Mouse (Mus musculus) heart, postnatal 0 days (tissue): Measurements from ENCODE around the gene Ptprm. TPM values are rescaled to one million over a fixed set of nuclear protein-coding genes. Genes with fewer than 3 reads are reported as not detected.

Experiments
- ATAC-seq: fragments of 200-750 bp; cut with Nextera tagmentation; 2 replicates; pipeline ENCODE4 v1.8.0; 2017; ENCODE audit warnings: low read depth, moderate number of reproducible peaks, moderate library complexity; ENCODE audit not compliant: insufficient read depth
- DNase-seq: peaks from one replicate; pipeline ENCODE4 v3.0.0-alpha.2; 2016; ENCODE audit warnings: low spot score
- H3K27ac ChIP-seq: fragments of 300-500 bp; sonication (generic); 2 replicates; pipeline ENCODE4 v1.5.1; 2014; ENCODE audit warnings: low read depth, mild to moderate bottlenecking
- H3K27me3 ChIP-seq: fragments of 300-500 bp; sonication (generic); 2 replicates; pipeline ENCODE4 v1.6.1; 2014; ENCODE audit warnings: low read length, mixed read lengths; ENCODE audit not compliant: control insufficient read depth, insufficient read depth
- H3K36me3 ChIP-seq: fragments of 300-500 bp; sonication (generic); replicated peaks from 2 replicates; pipeline ENCODE4 v1.6.1; 2014; ENCODE audit warnings: low read length, mixed read lengths; ENCODE audit not compliant: control insufficient read depth, insufficient read depth
- H3K4me1 ChIP-seq: fragments of 300-500 bp; sonication (generic); 2 replicates; pipeline ENCODE4 v1.6.1; 2014; ENCODE audit warnings: antibody characterized with exemption; ENCODE audit not compliant: control insufficient read depth, insufficient read depth
- H3K4me2 ChIP-seq: fragments of 300-500 bp; sonication (generic); 2 replicates; pipeline ENCODE4 v1.6.1; 2014; ENCODE audit warnings: low read depth, mild to moderate bottlenecking, low read length, moderate library complexity
- H3K4me3 ChIP-seq: fragments of 300-500 bp; sonication (generic); 2 replicates; pipeline ENCODE4 v1.5.1; 2014; ENCODE audit warnings: low read depth, low read length
- H3K9ac ChIP-seq: fragments of 300-500 bp; sonication (generic); replicated peaks from 2 replicates; pipeline ENCODE4 v1.6.1; 2014; ENCODE audit warnings: low read depth, low read length, mixed read lengths
- H3K9me3 ChIP-seq: fragments of 300-500 bp; sonication (generic); replicated peaks from 2 replicates; pipeline ENCODE4 v1.6.1; 2016; ENCODE audit warnings: low read length; ENCODE audit not compliant: control insufficient read depth
- CTCF ChIP-seq: IDR thresholded peaks from 2 replicates; pipeline ENCODE4 v1.5.1; 2016; ENCODE audit warnings: antibody characterized with exemption, control low read depth, low read depth
- EP300 ChIP-seq: IDR thresholded peaks from 2 replicates; pipeline ENCODE4 v1.6.1; 2016; ENCODE audit warnings: antibody characterized with exemption, low read depth
- WGBS: fragments of 180-500 bp; shearing (Covaris S2); extraction: QIAGEN DNeasy Blood & Tissue Kit; methylation state at CpG from one replicate; pipeline ENCODE4 v1.1.7; 2014; 5-methylcytosine and 5-hydroxymethylcytosine counted together
- polyA plus RNA-seq: library from polyadenylated mRNA; unstranded; fragments of >200 nt; fragmentation: Nextera tagmentation; extraction: Ambion mirVana; gene quantifications from 2 replicates; pipeline ENCODE4 v1.2.1, GENCODE M21; 2015
- total RNA-seq: library from RNA; depleted of rRNA; stranded (reverse); fragments of >200 nt; gene quantifications from 2 replicates; pipeline ENCODE4 v1.2.3, GENCODE M21; 2014; ENCODE audit warnings: low replicate concordance

Gene Ptprm
- total and polyA plus RNA-seq, 2 experiments from 2014 or later, result 11.9 to 48.0 TPM

GRCm38 (mm10) chr17:66959815-66960214 is 394.4 kb downstream of the Ptprm start:
- ATAC-seq (no peak), DNase-seq (no peak)
- no peak overlapping the region for H3K9ac ChIP-seq
- H3K4me1 ChIP-seq, result no peaks in the 10 kb centered on the region
- H3K4me3 ChIP-seq, result no peak overlapping the region
- WGBS, result 92% methylated on average over 2 of the region's 2 CpGs
- no peaks in the 10 kb centered on the region for H3K9me3 ChIP-seq
- peaks cover 6% of the 10 kb centered on the region; the same call in 1 of the 2 replicates for H3K36me3 ChIP-seq
- no peak overlapping the region for H3K27ac ChIP-seq
- H3K4me2 ChIP-seq, result no peak overlapping the region
- TF ChIP-seq CTCF (peak; percentile 19), EP300 (no peak)
- no peaks in the 10 kb centered on the region for H3K27me3 ChIP-seq

DNA sequence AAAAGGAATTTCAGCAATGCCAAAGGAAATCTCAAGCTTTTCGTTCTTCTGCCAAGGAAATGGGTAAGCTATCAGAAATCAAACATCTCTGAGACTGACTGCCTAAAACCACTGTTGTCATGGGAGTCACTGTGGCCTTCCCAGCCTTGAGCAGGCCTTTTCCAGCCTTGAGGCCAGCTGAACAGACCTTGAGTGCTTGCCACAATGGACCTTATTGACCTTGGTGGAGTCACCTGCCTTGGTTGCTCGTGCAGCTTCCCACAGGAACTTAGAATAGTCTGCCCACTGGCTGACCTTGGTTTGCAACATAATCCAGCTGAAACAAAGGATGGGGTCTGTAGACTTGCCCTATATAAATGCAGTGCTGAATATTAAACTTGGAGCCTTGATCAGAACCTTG is 395.5 kb downstream of the Ptprm start:
- Histone ChIP-seq H3K4me2 (no peak overlapping the region), H3K4me3 (no peak overlapping the region), H3K4me1 (no peaks in the 10 kb centered on the region), H3K27ac (no peak overlapping the region), H3K9me3 (no peaks in the 10 kb centered on the region), H3K9ac (no peak overlapping the region), H3K36me3 (peaks cover 6% of the 10 kb centered on the region; the same call in 1 of the 2 replicates), H3K27me3 (no peaks in the 10 kb centered on the region)
- TF ChIP-seq CTCF, result no peak
- ATAC-seq (no peak), DNase-seq (no peak)
- 61% methylated on average over 2 of the region's 2 CpGs for WGBS

- H3K36me3 ChIP-seq, result no peaks in the 10 kb centered on the region
- TF ChIP-seq CTCF, result no peak
- no peak for TF ChIP-seq EP300
- ATAC-seq (no peak), DNase-seq (no peak)
- H3K27me3 ChIP-seq, result no peaks in the 10 kb centered on the region
- no peak overlapping the region for H3K4me3 ChIP-seq
- H3K9ac ChIP-seq, result no peak overlapping the region
- WGBS, result 61% methylated on average over 4 of the region's 4 CpGs
- no peak overlapping the region for H3K27ac ChIP-seq
- no peak overlapping the region for H3K4me2 ChIP-seq
- no peaks in the 10 kb centered on the region for H3K4me1 ChIP-seq
- no peaks in the 10 kb centered on the region for H3K9me3 ChIP-seq
These were observed 409.8 kb downstream of the Ptprm start for GRCm38 (mm10) chr17:66944498-66944897.

GRCm38 (mm10) chr17:66943539-66943938 is 410.7 kb downstream of the Ptprm start:
- Histone ChIP-seq H3K36me3 (no peaks in the 10 kb centered on the region), H3K27ac (no peak overlapping the region), H3K4me2 (no peak overlapping the region), H3K9ac (no peak overlapping the region), H3K9me3 (no peaks in the 10 kb centered on the region), H3K27me3 (no peaks in the 10 kb centered on the region), H3K4me1 (no peaks in the 10 kb centered on the region), H3K4me3 (no peak overlapping the region)
- DNase-seq, result no peak
- TF ChIP-seq EP300 (no peak), CTCF (no peak)
- no peak for ATAC-seq
- WGBS, result 91% methylated on average over 9 of the region's 9 CpGs

GRCm38 (mm10) chr17:66925611-66926010 is 428.6 kb downstream of the Ptprm start:
- no peaks in the 10 kb centered on the region for H3K36me3 ChIP-seq
- DNase-seq, result no peak
- TF ChIP-seq EP300 (no peak), CTCF (no peak)
- H3K9ac ChIP-seq, result no peak overlapping the region
- H3K27me3 ChIP-seq, result no peaks in the 10 kb centered on the region
- no peak overlapping the region for H3K4me3 ChIP-seq
- ATAC-seq, result no peak
- peaks cover 12% of the 10 kb centered on the region; the same call in 1 of the 2 replicates for H3K9me3 ChIP-seq
- H3K4me2 ChIP-seq, result no peak overlapping the region
- no peak overlapping the region for H3K27ac ChIP-seq
- 73% methylated on average over 5 of the region's 5 CpGs for WGBS
- H3K4me1 ChIP-seq, result no peaks in the 10 kb centered on the region

GRCm38 (mm10) chr17:66914696-66915095 is 439.6 kb downstream of the Ptprm start:
- WGBS, result 28% methylated on average over 6 of the region's 6 CpGs
- no peaks in the 10 kb centered on the region for H3K27me3 ChIP-seq
- no peak for ATAC-seq

More at GRCm38 (mm10) chr17:66914696-66915095, 439.6 kb downstream of the Ptprm start:
- no peak overlapping the region for H3K4me3 ChIP-seq
- no peak for DNase-seq
- no peak overlapping the region for H3K9ac ChIP-seq
- H3K4me2 ChIP-seq, result no peak overlapping the region
- H3K27ac ChIP-seq, result no peak overlapping the region
- TF ChIP-seq EP300, result no peak
- TF ChIP-seq CTCF, result no peak
- no peaks in the 10 kb centered on the region for H3K4me1 ChIP-seq
- no peaks in the 10 kb centered on the region for H3K9me3 ChIP-seq
- H3K36me3 ChIP-seq, result 0 out of 2 replicates have a peak, but pooled peaks cover 4% of the 10 kb centered on the region
